Mouse (Mus musculus) common myeloid progenitor, adult 5-6 weeks (primary cell): ENCODE data around the gene Plbd1. TPM values are rescaled to one million over a fixed set of nuclear protein-coding genes. Genes with fewer than 3 reads are reported as not detected.

Experiments
- ATAC-seq: replicated peaks from 2 replicates; pipeline ENCODE4 v1.8.0; 2016; ENCODE audit warnings: low read depth, mild to moderate bottlenecking, moderate TSS enrichment, inconsistent platforms; ENCODE audit not compliant: poor library complexity, severe bottlenecking
- total RNA-seq: library from RNA; stranded (forward); fragments of 200-1000, 187-1606 nt; gene quantifications from 2 replicates; pipeline ENCODE4 v1.2.3, GENCODE M21; 2017

The Plbd1 gene
- total RNA-seq, result 5.8 and 9.0 TPM in 2 replicates

DNA sequence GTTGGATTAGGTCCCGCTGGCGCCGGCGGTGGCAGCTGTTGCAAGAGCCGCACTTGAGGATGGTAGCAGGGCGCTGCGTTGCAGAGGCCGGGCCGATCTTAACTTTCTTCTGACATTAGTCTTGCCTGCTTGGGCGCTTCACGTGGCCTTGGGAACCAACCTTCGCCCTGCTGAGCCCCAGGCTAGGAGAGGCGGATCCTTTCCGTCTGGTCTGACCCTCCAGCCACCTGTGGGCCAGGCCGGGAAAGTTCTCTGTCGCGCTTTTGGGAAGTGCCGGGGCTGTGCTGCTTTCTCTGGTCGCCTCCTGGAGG is at the start of gene Plbd1:
Gene Plbd1, minus strand, starts transcription at position 223 of the 311 bp plus-strand sequence.
- ATAC-seq, result peak; percentile 92

DNA sequence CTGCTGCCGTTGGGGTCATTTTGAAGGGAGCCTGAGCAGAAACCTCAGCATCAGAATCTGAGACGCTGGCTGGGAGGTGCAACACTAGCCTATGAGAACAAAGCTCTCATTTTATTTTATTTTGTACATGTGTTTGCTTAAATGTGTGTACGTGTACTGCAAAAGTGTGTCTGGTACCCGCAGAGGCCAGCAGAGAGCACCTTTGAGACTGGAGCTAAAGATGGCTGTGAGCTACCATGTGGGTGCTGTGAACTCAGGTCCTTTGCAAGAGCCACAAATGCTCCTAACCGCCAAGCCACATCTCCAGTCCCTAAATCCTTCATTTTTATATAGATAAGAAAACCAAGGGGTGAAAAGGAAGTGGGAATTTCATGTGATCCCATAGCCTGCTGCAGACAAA is 48.7 kb upstream of the Plbd1 start:
- ATAC-seq, result no peak

DNA sequence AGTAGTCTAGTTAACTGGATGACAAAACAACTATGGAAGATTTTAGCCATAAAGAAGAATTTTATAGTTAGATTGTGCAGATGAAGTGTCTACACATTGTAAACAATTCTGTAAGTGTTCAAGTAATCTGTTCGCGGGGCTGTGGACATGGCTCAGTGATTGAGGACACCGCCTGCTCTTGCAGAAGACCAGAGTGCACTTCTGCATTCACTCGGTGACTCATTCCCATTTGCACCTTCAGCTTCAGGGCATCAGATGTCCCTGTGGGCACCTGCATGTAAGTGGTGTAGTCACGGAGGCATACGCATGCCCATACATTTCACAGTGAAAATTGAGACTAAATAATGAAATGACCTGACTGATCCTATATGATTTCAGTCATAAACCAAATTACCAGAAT is 46.9 kb upstream of the Plbd1 start:
- no peak for ATAC-seq

DNA sequence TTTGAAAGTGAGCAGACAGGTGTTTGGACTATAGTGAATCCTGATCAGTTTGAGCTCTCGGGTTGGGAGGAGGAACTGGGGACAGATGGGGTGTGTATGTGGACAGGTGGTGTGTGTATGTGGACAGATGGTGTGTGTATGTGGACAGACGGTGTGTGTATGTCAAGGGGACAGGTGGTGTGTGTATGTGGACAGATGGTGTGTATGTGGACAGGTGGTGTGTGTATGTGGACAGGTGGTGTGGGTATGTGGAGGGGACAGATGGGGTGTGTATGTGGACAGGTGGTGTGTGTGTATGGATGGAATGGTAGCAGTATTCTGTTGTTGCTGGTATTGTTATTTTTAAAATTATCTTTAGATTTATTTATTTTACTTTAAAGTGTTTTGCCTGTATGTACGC is 40.1 kb upstream of the Plbd1 start:
- no peak for ATAC-seq

DNA sequence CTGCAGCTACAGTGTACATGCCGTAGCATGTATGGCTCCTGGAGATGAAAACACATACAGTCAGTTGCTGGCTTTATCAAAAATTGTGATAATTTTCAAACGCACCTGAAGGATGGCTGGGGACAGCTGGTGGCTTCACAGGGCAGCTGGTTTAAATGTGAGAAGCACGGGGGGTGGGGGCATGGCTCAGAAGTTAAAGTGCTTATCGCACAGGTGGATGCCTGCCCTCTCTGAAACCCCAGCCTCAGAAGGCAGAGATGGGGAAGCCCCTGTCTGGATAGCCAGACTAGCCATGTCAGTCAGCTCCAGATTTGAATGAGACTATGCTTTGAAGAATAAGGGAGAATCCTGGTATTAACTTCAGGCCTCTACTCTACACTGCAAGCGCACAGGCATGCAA is 39.5 kb upstream of the Plbd1 start:
- no peak for ATAC-seq

DNA sequence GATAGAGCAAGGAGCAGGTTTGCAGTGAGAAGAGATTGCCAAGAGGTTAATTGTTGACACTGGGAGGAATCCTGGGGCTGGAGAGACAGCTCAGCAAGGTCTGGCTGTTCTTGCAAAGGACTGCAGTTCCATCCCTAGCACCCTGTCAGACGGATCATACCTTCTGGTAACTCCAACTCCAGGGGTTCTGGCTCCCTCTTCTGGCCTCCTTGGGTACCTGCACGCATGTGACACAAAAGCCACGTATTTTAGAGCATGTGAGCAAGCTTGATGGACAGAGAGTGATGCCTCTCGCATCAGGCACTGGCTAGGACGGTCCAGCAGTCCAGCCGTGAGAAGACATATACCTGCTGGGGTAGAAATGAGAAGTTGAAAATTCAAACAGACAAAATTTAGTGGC is 29.6 kb upstream of the Plbd1 start:
- no peak for ATAC-seq

DNA sequence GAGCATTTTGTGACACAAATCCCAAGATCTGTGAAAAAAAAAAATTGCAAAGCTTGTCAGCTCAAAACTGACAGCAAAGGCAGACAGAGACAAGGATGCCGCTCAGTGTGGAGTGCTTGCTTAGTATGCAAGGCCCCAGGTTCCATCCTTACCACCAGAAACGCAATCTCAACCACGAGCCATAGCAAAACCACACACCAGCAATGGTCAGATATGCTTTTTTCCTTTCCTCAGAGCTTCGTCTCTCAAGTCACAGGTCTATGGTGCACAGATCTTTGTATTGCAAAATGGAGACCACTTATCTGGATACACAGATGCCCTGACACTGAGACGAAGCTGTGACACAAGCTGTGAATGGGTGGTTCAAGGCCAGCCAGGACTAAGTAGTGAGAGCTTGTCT is 28.8 kb upstream of the Plbd1 start:
- peak; percentile 27 for ATAC-seq

DNA sequence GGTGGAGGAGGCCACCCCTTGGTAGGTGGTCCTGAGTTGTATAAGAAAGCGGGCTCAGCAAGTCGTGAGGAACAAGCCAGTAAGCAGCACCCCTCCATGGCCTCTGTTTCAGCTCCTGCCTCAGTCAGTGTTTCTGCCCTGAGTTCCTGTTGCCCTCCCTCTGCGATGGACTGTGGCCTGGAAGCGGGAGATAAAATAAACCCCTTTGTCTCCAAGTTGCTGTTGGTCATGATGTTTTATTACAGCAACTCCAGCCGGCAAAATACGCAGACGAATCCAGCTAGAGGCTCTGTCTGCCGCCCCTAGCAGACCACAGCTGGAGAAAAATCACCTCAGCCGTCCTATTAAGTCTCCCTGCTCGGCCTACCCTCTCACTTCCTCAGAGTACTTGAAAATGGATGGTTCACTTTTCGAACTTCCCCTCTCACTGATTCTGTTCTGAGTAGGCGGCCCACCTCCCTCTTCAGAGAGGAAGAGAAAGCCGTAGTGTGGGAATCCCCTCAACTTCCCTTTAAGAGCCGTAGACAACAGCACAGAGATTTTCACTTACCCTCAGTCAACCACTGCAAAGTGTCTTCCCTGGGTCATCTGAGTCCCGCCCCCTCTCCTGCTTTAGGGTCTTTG is 28.2 kb upstream of the Plbd1 start:
- peak; percentile 94 for ATAC-seq

DNA sequence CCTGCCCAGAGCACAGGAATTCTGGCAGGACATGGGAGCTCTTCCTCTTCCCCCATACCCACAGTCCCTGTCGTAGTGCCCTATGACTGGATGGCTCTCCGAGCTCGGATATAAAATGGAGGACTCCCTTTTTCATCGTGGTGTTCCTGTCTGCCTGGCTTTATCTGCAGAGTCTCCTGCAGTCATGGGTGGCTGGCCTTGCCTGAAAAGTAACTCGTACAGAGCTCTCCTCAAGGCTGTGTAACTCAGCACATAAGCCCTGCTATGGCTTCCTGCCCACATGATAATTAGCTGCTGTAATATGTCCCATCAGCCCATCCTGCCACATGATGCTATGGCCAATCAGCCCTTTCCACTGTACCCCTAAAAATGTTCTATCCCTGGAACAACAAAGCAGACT is 23.7 kb upstream of the Plbd1 start:
- ATAC-seq, result no peak

DNA sequence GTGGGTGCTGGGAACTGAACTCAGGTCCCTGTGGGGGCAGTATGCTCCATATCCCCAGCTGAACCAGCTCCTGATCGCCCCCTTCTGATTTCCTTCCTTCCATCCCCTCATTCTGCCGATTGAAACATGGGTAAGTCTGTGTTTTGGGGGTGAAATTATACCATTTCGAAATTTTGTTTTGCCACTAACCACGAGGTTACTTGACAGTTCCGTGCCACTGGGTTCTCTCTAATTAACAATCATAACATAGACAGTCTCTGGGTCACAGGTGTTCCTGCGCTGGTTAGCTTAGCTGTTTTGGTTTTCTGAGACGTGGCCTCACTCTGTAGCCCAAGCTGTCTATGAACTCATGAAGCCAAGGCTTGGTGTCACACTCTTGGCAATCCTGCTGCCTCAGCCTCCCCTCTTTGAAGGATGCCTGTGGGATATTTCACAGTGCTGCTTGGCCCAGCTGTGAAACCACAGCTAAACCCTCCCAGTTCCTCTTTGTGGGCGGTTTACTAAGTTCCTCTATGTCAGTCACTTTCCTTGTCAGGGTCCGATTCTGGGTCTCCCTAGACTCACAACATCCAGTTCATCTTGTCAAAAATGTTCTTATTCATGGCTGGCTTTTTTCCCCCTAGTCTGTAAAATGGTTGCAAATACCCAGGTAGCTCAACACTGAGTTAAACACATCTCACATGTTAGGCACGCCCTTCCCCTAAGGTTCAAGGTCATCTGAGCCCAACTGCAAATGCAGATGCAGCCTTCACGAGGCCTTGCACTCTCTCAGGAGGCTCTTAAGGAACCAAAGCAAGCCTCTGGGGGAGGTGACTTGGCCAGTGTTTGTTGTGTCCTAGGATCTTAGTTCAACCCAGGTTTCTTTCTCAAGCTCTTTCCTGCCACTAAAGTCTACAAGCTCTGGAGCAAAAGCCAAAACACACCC is 21.9 kb upstream of the Plbd1 start:
- ATAC-seq, result peak; percentile 97

DNA sequence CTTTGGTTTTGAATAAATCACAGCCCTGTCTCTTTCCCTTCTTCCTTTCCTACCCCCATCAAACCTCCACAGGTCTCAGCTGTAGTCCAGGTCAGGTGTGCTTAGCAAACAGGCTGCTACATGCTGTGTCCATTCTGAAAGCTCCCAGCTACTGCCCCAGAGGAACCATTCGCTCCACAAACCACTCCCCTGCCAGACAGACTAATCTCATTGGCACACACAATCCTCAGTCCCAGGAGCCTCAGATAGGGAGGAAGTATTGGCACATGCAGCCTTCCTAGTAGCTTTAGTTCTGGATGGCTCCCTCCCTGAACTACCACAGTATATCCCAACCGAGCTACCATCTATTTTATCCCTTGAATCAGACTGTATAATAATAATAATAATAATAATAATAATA is 17.7 kb upstream of the Plbd1 start:
- no peak for ATAC-seq

DNA sequence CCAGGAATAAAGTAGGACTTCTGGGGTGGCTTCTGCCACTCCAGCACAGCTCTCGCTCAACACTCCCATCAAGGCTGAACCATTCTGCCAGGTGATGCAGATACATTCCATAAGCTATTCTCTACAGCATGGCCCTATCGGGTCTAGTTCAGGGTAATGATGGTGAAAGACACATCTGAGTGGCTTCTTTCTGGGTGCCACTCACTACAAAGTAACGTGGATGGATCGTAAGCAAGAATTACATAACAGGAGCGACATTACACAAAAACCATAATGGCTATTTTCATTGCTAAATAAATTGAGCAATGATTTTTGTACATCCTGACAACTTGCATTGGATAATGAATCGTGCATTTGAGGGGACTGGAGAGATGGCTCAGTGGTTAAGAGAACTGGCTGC is 13.2 kb upstream of the Plbd1 start:
- no peak for ATAC-seq

DNA sequence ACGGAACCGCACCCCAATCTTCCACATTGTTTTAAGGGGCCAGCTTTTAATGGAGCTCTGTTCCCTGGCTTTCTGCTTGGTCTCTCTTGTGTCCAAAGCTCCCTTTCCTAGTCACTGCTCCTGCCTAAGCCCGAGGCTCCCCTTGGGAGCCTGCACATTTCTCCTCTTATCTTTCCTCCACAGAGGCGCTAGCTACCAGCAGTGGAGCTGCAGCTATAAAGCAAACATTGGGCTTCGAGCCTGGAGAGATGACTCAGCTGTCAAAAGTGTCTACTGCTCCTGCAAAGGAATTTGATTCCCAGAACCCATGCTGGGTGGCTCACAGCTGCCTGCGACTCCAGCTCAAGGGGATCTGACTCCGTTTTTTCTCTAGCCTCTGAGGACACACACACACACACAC is 10.7 kb upstream of the Plbd1 start:
- peak; percentile 88 for ATAC-seq

DNA sequence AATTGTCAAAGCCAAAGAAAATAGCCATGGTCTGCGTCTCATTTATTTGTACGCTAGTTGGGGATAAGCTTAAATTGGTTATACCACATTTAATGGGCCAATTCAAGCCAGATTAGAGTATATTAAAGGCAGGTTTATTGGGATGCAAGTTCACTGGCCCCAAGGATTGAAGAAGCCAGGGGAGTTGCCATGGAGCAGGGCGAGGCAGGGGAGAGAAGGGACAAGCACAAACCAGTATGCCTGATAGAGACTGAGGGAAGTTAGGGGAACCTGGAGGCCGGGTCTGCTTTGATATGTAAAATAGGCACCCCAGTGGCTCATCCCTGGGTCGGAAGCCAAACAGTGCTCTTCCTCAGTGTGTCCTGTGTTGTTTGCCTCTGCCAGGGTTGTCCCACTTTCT is 7.5 kb upstream of the Plbd1 start:
- no peak for ATAC-seq

DNA sequence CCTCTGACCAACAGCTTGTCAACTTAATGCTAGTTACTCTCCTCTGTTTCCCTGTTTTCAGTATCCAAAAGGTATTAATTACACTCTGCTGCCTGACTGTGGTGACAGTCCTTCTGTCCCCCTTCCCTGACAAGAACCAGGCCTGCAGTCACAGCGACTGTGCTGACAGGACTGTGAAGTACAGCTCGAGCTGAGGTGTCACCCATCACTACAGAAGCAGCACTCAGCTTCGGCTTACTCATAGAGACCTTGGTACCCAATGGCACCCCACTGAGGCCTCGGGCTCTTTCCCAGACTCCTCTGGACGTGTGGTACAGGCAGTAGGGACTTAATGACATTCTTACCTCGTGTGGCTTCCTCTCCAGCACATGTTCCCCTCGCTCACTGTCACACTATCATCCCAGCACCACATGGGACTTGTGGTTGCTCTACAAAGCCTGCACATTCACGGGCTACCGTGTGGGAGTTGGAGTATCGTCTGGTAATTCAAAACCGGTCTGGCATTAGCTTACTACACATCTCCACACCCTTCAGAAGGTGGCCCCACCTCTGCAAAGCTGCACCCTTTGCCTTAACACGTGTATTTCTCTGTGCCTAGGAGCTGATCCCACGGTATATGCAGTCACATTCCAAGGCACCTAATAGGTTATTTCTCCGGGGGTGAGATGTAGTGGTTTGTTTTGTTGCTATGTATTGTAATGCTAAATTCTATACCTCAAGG is 6.7 kb upstream of the Plbd1 start:
- peak; percentile 62 for ATAC-seq

DNA sequence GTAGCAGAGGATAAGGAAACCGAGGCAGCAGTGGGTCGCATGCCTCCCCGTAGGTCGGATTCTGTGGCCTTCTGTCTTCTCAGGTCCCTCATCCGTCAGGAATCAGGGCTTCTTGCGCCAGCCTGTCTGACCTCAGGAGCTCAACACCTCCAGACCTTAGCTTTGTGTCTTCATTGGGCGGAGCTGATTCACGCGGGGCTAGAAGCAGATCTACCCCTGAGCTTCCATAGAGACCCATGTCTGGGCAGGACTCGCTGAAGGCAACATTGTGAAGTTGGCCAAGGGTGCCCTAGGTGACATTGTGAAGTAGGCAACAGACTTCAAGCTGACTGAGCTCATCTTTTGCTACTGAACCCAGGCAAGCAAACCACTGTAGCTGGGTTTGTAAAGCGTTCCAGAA is 335 bp upstream of the Plbd1 start:
- no peak for ATAC-seq

DNA sequence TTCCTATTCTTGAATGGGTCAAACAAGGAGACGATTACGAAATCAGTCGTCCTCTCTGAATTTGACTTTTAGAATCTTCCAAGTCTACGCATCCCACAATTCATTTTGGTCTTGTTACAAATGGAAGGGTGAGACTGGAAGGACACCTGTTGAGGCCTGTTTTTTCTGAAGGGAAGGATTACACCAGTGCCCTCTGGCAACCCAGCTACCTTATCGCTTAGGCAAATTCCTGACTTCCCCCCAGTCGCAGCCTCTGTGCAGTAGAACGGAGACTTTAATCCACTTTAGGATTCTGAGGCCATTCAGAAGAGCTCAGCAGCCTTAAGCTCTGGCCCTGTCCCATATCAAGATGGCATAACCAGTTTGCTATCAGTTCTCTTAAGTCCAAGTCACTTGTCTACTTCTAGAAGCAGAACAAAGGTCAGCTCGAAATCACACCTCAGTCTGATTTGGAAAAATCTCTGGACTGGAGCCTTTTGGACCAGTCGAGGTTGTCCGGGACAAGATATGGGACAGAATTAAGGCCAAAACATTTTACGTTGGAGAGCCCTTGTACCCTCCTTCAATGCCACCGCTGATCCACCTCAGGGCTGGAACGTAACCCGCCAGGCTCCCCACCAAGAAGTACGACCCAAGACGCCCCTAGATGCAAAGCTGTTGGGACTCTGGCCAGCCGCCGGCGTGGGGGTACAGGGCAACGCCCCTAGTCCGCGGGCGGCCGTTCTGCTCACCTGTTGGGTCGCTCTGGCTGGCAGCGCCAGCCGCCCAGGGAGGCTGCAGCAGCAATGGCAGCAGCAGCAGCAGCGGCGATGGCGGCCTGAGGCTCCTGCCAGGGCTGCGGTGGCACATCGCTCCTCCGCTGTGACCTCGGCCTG is 660 bp downstream of the Plbd1 start:
- no peak for ATAC-seq

DNA sequence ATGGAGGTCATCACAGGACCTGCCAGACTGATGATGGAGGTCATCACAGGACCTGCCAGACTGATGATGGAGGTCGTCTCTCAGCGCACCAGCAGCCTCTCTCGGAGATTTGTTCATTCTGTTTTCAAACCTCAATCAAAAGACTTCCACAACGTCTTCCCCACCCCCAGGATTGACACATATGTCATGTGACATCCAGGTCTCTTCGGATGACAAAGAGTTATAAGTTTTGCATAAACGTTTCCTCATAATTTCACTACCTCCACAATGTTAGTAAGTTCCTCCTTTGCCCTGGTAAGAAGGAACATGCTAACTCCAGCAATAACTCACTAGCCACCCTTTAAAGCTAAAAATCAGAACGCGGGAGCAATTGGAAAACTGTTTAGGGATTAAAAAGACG is 2.5 kb downstream of the Plbd1 start:
- ATAC-seq, result peak; percentile 46; the same call in 1 of the 2 replicates

DNA sequence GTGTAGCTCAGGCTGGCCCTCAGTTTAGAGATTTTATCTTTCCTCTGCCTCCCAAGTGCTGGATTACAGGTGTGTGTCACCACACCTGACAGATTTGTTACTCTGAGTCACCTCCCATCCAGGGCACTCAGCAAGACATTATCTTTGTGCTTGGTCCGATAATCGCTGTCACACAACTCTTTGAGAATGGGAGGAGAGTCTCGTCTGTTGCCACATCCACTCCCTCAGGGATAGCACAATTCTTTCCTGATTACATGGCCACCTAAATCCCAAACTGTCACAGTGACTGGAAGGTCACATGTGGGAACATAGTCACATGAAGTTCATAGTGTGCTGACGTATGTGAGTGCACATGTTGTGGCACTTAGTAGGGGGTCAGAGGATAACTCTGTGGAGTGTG is 3.4 kb downstream of the Plbd1 start:
- no peak for ATAC-seq

DNA sequence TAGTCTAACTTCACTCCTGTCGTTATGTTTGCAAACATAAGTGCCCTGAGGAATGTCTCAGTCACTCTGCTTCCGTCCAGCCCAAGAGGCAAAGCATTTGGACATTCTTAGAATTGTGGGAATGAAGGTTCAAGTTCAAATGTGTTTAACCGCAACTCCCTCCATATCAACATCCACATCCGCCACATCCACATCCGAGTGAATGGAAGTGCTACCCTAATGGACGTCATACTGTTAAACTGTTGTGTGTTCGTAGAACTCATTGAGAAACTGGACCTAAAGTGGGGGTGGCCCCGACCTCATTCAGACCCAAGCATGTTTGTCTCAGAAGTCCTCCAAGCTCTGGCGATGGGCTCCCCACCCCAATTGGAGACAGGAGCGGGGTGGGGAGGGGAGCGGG is 5.9 kb downstream of the Plbd1 start:
- no peak for ATAC-seq
